Comparison of ENCODE assay signal across 16 mouse cellular contexts in genomic region chr9:40324232-40324792, GRCm38 (mm10). TPM values are rescaled to one million over a fixed set of nuclear protein-coding genes. Genes with fewer than 3 reads are reported as not detected.
A peak's percentile ranks its signal among the peaks of the same experiment; 100 is the strongest.
DNase-seq lines count a peak whose midpoint lies in the region; ATAC-seq and TF ChIP-seq lines count a peak whose summit lies in the region.
"Had no signal": no experiment of that assay in that cellular context is flagged by ENCODE, and none has a peak within 500 bp of the region (broad histone marks: within the 10 kb centered on the region; RNA-seq: fewer than 3 reads in every experiment).

No protein-coding gene starts in this region.

- H3K27ac ChIP-seq in bone marrow macrophage, adult 2 months (ENCODE audit: insufficient read depth, low read depth, low read length): peak overlapping the region; percentile 83
- H3K27ac ChIP-seq in liver, embryonic 15.5 days (replicated peaks): no peak overlapping the region
- H3K27ac ChIP-seq in kidney, embryonic 14.5 days (ENCODE audit: low read depth, low read length): no peak overlapping the region
- H3K27ac ChIP-seq in midbrain, embryonic 10.5 days (replicated peaks): no peak overlapping the region
- H3K27ac ChIP-seq: hindbrain, embryonic 13.5 days; lung, embryonic 15.5 days; midbrain, embryonic 13.5 days had no signal

- H3K27me3 ChIP-seq in liver, embryonic 15.5 days: no peaks in the 10 kb centered on the region
- no peaks in the 10 kb centered on the region for H3K27me3 ChIP-seq in splenic B cell, adult 2 months (ENCODE audit: control insufficient read depth, insufficient read depth, low read length, poor library complexity, severe bottlenecking)
- H3K27me3 ChIP-seq in kidney, embryonic 14.5 days (ENCODE audit: control insufficient read depth, insufficient read depth, low read length): no peaks in the 10 kb centered on the region
- no peaks in the 10 kb centered on the region for H3K27me3 ChIP-seq in midbrain, embryonic 10.5 days (ENCODE audit: low read depth, poor library complexity, severe bottlenecking)
- H3K27me3 ChIP-seq: CH12.LX; heart, embryonic 15.5 days; hindbrain, embryonic 13.5 days; lung, embryonic 15.5 days; midbrain, embryonic 13.5 days had no signal

- TF ChIP-seq POLR2A in bone marrow macrophage, adult 2 months (IDR thresholded peaks at IDR 0.05; ENCODE audit: borderline replicate concordance, low read depth, low read length): no peak

- no peaks in the 10 kb centered on the region for H3K36me3 ChIP-seq in liver, embryonic 15.5 days (replicated peaks)
- H3K36me3 ChIP-seq in splenic B cell, adult 2 months (ENCODE audit: control insufficient read depth, insufficient read depth, low read length, poor library complexity, severe bottlenecking): no peaks in the 10 kb centered on the region
- no peaks in the 10 kb centered on the region; the same call in 1 of the 2 replicates for H3K36me3 ChIP-seq in kidney, embryonic 14.5 days (ENCODE audit: control insufficient read depth, insufficient read depth, low read length)
- H3K36me3 ChIP-seq in midbrain, embryonic 10.5 days: no peaks in the 10 kb centered on the region
- H3K36me3 ChIP-seq: heart, embryonic 15.5 days; lung, embryonic 15.5 days had no signal

- 49% methylated on average over 4 of the region's 4 CpGs for WGBS in liver, embryonic 15.5 days (ENCODE audit: insufficient replicate concordance)
- WGBS in kidney, embryonic 14.5 days: 85% methylated on average over 4 of the region's 4 CpGs
- WGBS in midbrain, embryonic 10.5 days: 93% methylated on average over 4 of the region's 4 CpGs

- no peaks in the 10 kb centered on the region for H3K9me3 ChIP-seq in liver, embryonic 15.5 days (replicated peaks)
- H3K9me3 ChIP-seq in kidney, embryonic 14.5 days (ENCODE audit: control insufficient read depth, low read length): no peaks in the 10 kb centered on the region
- H3K9me3 ChIP-seq in midbrain, embryonic 10.5 days (replicated peaks): no peaks in the 10 kb centered on the region
- H3K9me3 ChIP-seq: heart, embryonic 15.5 days; hindbrain, embryonic 13.5 days; lung, embryonic 15.5 days; midbrain, embryonic 13.5 days had no signal

- no peak overlapping the region for H3K9ac ChIP-seq in liver, embryonic 15.5 days
- no peak overlapping the region for H3K9ac ChIP-seq in kidney, embryonic 14.5 days (ENCODE audit: low read depth, low read length)
- H3K9ac ChIP-seq: forebrain, postnatal 0 days; heart, embryonic 15.5 days; hindbrain, embryonic 13.5 days; lung, embryonic 15.5 days; midbrain, embryonic 13.5 days had no signal

- no peak for TF ChIP-seq CTCF in bone marrow macrophage, adult 2 months (IDR thresholded peaks at IDR 0.05; ENCODE audit: low read depth, low read length)

- H3K4me2 ChIP-seq in liver, embryonic 15.5 days: peak overlapping the region; percentile 45
- no peak overlapping the region for H3K4me2 ChIP-seq in kidney, embryonic 14.5 days (replicated peaks; ENCODE audit: low read depth, low read length)
- H3K4me2 ChIP-seq: heart, embryonic 15.5 days; hindbrain, embryonic 13.5 days; midbrain, embryonic 13.5 days had no signal

- DNase-seq in splenic B cell, adult 2 months (ENCODE audit: low read depth, low spot score): peak; percentile 22
- DNase-seq in midbrain, embryonic 10.5 days (ENCODE audit: low spot score): no peak
- no peak for DNase-seq in urinary bladder, postnatal 10 days (ENCODE audit: low spot score)
- DNase-seq: cerebellum, adult 2 months; forebrain, postnatal 0 days; thymus, adult 18-20 months had no signal

- peak overlapping the region; percentile 6; the same call in 1 of the 2 replicates for H3K4me3 ChIP-seq in bone marrow macrophage, adult 2 months (ENCODE audit: insufficient read depth, low read length)
- H3K4me3 ChIP-seq in liver, embryonic 15.5 days (replicated peaks): no peak overlapping the region
- no peak overlapping the region for H3K4me3 ChIP-seq in kidney, embryonic 14.5 days (ENCODE audit: low read length)
- no peak overlapping the region for H3K4me3 ChIP-seq in midbrain, embryonic 10.5 days
- H3K4me3 ChIP-seq: heart, embryonic 15.5 days; hindbrain, embryonic 13.5 days; lung, embryonic 15.5 days; midbrain, embryonic 13.5 days had no signal

- peaks cover 83% of the 10 kb centered on the region for H3K4me1 ChIP-seq in bone marrow macrophage, adult 2 months (ENCODE audit: control insufficient read depth, insufficient read depth, low read length)
- H3K4me1 ChIP-seq in liver, embryonic 15.5 days (replicated peaks): peaks cover 16% of the 10 kb centered on the region
- H3K4me1 ChIP-seq in kidney, embryonic 14.5 days (ENCODE audit: control insufficient read depth, insufficient read depth, low read length): peaks cover 25% of the 10 kb centered on the region
- H3K4me1 ChIP-seq in midbrain, embryonic 10.5 days: peaks cover 12% of the 10 kb centered on the region
- H3K4me1 ChIP-seq: midbrain, embryonic 13.5 days had no signal

- ATAC-seq in granulocyte monocyte progenitor cell, adult 5-6 weeks (replicated peaks; ENCODE audit: poor library complexity, severe bottlenecking): peak; percentile 59
- no peak for ATAC-seq in liver, embryonic 15.5 days (ENCODE audit: insufficient read depth)
- ATAC-seq in kidney, embryonic 14.5 days (ENCODE audit: low FRiP score, low TSS enrichment): no peak
- ATAC-seq: activated CD4-positive, CD25-positive, alpha-beta regulatory T cell, adult 4 months; forebrain, postnatal 0 days; midbrain, embryonic 13.5 days had no signal

RNA-seq across cellular contexts. Expression of gene Scn3b, which starts 55.3 kb away (rescaled TPM):
- 0.52 and 1.1 TPM in 2 replicates for polyA plus RNA-seq in bone marrow macrophage, adult 2 months (2012; ENCODE audit: insufficient read depth, insufficient read length, missing spikeins)
- 2.6 TPM in 1 of 2 replicates, not detected in the other for total RNA-seq in granulocyte monocyte progenitor cell, adult 5-6 weeks (2014; fragmentation: Nextera tagmentation)
- total RNA-seq in granulocyte monocyte progenitor cell, adult 5-6 weeks (2017): not detected in 2 replicates
- polyA plus RNA-seq in liver, embryonic 15.5 days (2015; fragmentation: Nextera tagmentation; extraction: Ambion mirVana): 0.54 and 0.85 TPM in 2 replicates
- polyA plus RNA-seq in kidney, embryonic 14.5 days (2014; fragmentation: Nextera tagmentation; extraction: Ambion mirVana): 0.20 and 0.24 TPM in 2 replicates
- polyA plus RNA-seq in midbrain, embryonic 10.5 days (2016; fragmentation: Nextera tagmentation; extraction: Ambion mirVana): 5.4 and 11.7 TPM in 2 replicates
- polyA plus RNA-seq: activated CD4-positive, CD25-positive, alpha-beta regulatory T cell, adult 4 months had no signal
